Mouse (Mus musculus) testis, adult 2 months (tissue): ENCODE measurements around the gene Grk1.

Source experiments
- CTCF ChIP-seq: fragments of 200-500 bp; IDR thresholded peaks from 2 replicates; pipeline ENCODE4 v1.5.1; 2012; ENCODE audit warnings: low read depth, mild to moderate bottlenecking, inconsistent platforms, low read length, moderate library complexity; ENCODE audit not compliant: control insufficient read depth, insufficient read depth, insufficient replicate concordance
- POLR2A ChIP-seq: fragments of 200-500 bp; IDR thresholded peaks from 2 replicates; pipeline ENCODE4 v1.6.1; 2012; ENCODE audit warnings: low read depth, mild to moderate bottlenecking, inconsistent platforms, low read length, moderate library complexity; ENCODE audit not compliant: control insufficient read depth

GRCm38 (mm10) chr8:13466989-13467388, 62.1 kb downstream of the Grk1 start:
- TF ChIP-seq POLR2A (no peak), CTCF (no peak)
